Mouse (Mus musculus) embryonic facial prominence, embryonic 13.5 days (tissue): ENCODE results near the gene Olfr598. TPM values are rescaled to one million over a fixed set of nuclear protein-coding genes. Genes with fewer than 3 reads are reported as not detected.
"Not testable (repeated sequence)": the region's sequence is repeated elsewhere in the genome, so short reads cannot be mapped to it uniquely, and the experiment has no call there.

Source experiments
- ATAC-seq: fragments of 200-750 bp; cut with Nextera tagmentation; 2 replicates; pipeline ENCODE4 v1.8.0; 2017; ENCODE audit warnings: low read depth; ENCODE audit not compliant: insufficient number of reproducible peaks, insufficient read depth, low FRiP score, low TSS enrichment
- H3K27ac ChIP-seq: fragments of 300-500 bp; sonication (generic); 2 replicates; pipeline ENCODE4 v1.5.1; 2015; ENCODE audit warnings: moderate library complexity, mild to moderate bottlenecking, inconsistent platforms
- H3K27me3 ChIP-seq: fragments of 300-500 bp; sonication (generic); 2 replicates; pipeline ENCODE4 v1.6.1; 2015; ENCODE audit warnings: mild to moderate bottlenecking, inconsistent platforms
- H3K36me3 ChIP-seq: fragments of 300-500 bp; sonication (generic); 2 replicates; pipeline ENCODE4 v1.6.1; 2015; ENCODE audit warnings: mild to moderate bottlenecking, inconsistent platforms
- H3K4me1 ChIP-seq: fragments of 300-500 bp; sonication (generic); 2 replicates; pipeline ENCODE4 v1.6.1; 2015; ENCODE audit warnings: inconsistent platforms
- H3K4me2 ChIP-seq: fragments of 300-500 bp; sonication (generic); 2 replicates; pipeline ENCODE4 v1.6.1; 2015; ENCODE audit warnings: moderate library complexity, mild to moderate bottlenecking, inconsistent platforms
- H3K4me3 ChIP-seq: fragments of 300-500 bp; sonication (generic); 2 replicates; pipeline ENCODE4 v1.5.1; 2015; ENCODE audit warnings: mild to moderate bottlenecking, inconsistent platforms
- H3K9ac ChIP-seq: fragments of 300-500 bp; sonication (generic); 2 replicates; pipeline ENCODE4 v1.6.1; 2015; ENCODE audit warnings: mild to moderate bottlenecking, inconsistent platforms
- H3K9me3 ChIP-seq: fragments of 300-500 bp; sonication (generic); 2 replicates; pipeline ENCODE4 v1.6.1; 2016; ENCODE audit warnings: inconsistent platforms
- WGBS: fragments of 180-500 bp; shearing (Covaris S2); methylation state at CpG from one replicate; pipeline ENCODE4 v1.1.7; 2015; ENCODE audit warnings: mixed read lengths; 5-methylcytosine and 5-hydroxymethylcytosine counted together
- polyA plus RNA-seq: library from polyadenylated mRNA; unstranded; fragments of >200 nt; fragmentation: Nextera tagmentation; extraction: Ambion mirVana; gene quantifications from 2 replicates; pipeline ENCODE4 v1.2.1, GENCODE M21; 2015

The Olfr598 gene
- not detected in 2 replicates for polyA plus RNA-seq

- H3K4me3 ChIP-seq, result no peak within 1 kb of the TSS
- no peaks in the 10 kb centered on the region for H3K36me3 ChIP-seq
- H3K4me1 ChIP-seq, result no peaks in the 10 kb centered on the region
- H3K27me3 ChIP-seq, result no peaks in the 10 kb centered on the region
- no peak within 1 kb of the TSS for H3K9ac ChIP-seq
- ATAC-seq, result no peak
- no peak within 1 kb of the TSS for H3K4me2 ChIP-seq
- no peak within 1 kb of the TSS for H3K27ac ChIP-seq
- H3K9me3 ChIP-seq, result no peaks in the 10 kb centered on the region
Measured at GRCm38 (mm10) chr7:103323268-103323667, at the start of gene Olfr598. Olfr598 (plus strand) TSS chr7:103323568.

- not testable (repeated sequence) for H3K27ac ChIP-seq, H3K27me3 ChIP-seq, H3K9me3 ChIP-seq, H3K9ac ChIP-seq, H3K4me2 ChIP-seq, H3K4me3 ChIP-seq, ATAC-seq, H3K4me1 ChIP-seq, H3K36me3 ChIP-seq
- 88% methylated on average over 2 of the region's 2 CpGs for WGBS
Measured at GRCm38 (mm10) chr7:103305348-103305747, 18.0 kb upstream of the Olfr598 start, which contains the start of gene Olfr596. Olfr596 (plus strand) TSS chr7:103305648.

- not testable (repeated sequence) for H3K9me3 ChIP-seq, H3K4me2 ChIP-seq, H3K27me3 ChIP-seq, H3K9ac ChIP-seq, H3K27ac ChIP-seq, H3K4me1 ChIP-seq, H3K36me3 ChIP-seq, H3K4me3 ChIP-seq, ATAC-seq
- 82% methylated on average over 2 of the region's 2 CpGs for WGBS
Measured at GRCm38 (mm10) chr7:103316015-103316414, 7.4 kb upstream of the Olfr598 start, which contains the start of gene Olfr597. Olfr597 (plus strand) TSS chr7:103316315.

- no peak for ATAC-seq
- H3K4me3 ChIP-seq, result no peak within 1 kb of the TSS
- WGBS, result 79% methylated on average over 1 of the region's 1 CpGs
- no peak within 1 kb of the TSS for H3K4me2 ChIP-seq
- H3K27ac ChIP-seq, result no peak within 1 kb of the TSS
- H3K4me1 ChIP-seq, result no peaks in the 10 kb centered on the region
- H3K9ac ChIP-seq, result no peak within 1 kb of the TSS
- no peaks in the 10 kb centered on the region for H3K36me3 ChIP-seq
- no peaks in the 10 kb centered on the region for H3K27me3 ChIP-seq
- H3K9me3 ChIP-seq, result no peaks in the 10 kb centered on the region
Measured at GRCm38 (mm10) chr7:103335617-103336016, 12.2 kb downstream of the Olfr598 start, which contains the start of gene Olfr599. Olfr599 (plus strand) TSS chr7:103335917.

DNA sequence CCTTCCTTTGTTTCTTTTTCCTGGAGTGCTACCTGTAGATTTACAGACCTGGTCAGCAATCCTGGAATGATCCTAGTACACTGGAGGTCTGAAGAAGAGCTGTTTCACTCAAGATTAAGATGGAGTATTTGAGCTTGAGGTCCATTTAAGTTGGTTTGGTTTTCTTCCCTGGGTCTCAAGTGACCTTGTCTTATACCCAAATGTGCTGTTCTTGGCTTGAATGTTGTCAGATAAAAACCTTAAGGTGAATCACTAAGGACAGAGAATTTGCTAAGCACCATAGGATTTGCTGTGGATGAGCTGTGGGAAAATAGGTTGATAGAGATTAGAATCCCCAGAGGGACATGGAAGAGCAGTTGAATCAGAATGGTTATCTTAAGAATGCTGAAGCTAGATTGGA lies 26.2 kb downstream of the Olfr598 start, which contains the start of gene Olfr600:
TSS of gene Olfr600 (minus strand) at position 101 of the 400 bp plus-strand sequence.
- Histone ChIP-seq H3K4me2 (no peak within 1 kb of the TSS), H3K4me3 (no peak within 1 kb of the TSS), H3K4me1 (no peaks in the 10 kb centered on the region), H3K9me3 (no peaks in the 10 kb centered on the region), H3K36me3 (no peaks in the 10 kb centered on the region), H3K27ac (no peak within 1 kb of the TSS), H3K27me3 (no peaks in the 10 kb centered on the region), H3K9ac (no peak within 1 kb of the TSS)
- no peak for ATAC-seq

DNA sequence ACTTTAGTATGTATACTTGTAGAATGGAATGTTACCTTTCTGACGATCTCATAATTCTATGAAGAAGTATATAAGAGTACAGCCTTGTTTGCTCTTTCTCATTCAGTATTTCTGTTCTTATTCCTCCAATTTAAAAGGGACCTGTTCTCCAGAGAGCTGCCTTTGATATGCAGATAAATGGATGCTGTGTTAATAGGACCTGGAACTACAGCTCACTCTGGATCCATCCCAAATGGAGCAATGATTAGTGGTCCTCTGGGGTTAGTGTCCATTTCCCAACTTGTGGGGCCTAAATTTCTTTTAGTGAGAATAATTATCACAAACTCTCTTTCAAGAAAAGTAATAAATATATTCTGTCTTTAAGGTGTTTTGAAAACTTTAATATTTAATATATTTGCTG lies 39.2 kb downstream of the Olfr598 start, which contains the start of gene Olfr601:
TSS of gene Olfr601 (minus strand) at position 101 of the 400 bp plus-strand sequence.
- no peaks in the 10 kb centered on the region for H3K27me3 ChIP-seq
- H3K9me3 ChIP-seq, result no peaks in the 10 kb centered on the region
- no peaks in the 10 kb centered on the region for H3K36me3 ChIP-seq
- H3K4me2 ChIP-seq, result no peak within 1 kb of the TSS
- no peak within 1 kb of the TSS for H3K9ac ChIP-seq
- no peaks in the 10 kb centered on the region for H3K4me1 ChIP-seq
- H3K27ac ChIP-seq, result no peak within 1 kb of the TSS
- no peak within 1 kb of the TSS for H3K4me3 ChIP-seq
- 89% methylated on average over 1 of the region's 1 CpGs for WGBS
- no peak for ATAC-seq

Other genes with a start within 250 kb of the Olfr598 start
- gene Olfr584, start 241.7 kb upstream of the Olfr598 start, polyA plus RNA-seq, result not detected in 2 replicates
- not detected in 2 replicates for gene Olfr585, start 225.8 kb upstream of the Olfr598 start, polyA plus RNA-seq
- gene Olfr586, start 197.9 kb upstream of the Olfr598 start, polyA plus RNA-seq, result not detected in 2 replicates
- not detected in 2 replicates for gene Olfr588-ps1, start 182.7 kb upstream of the Olfr598 start, polyA plus RNA-seq
- not detected in 2 replicates for gene Olfr589, start 167.2 kb upstream of the Olfr598 start, polyA plus RNA-seq
- gene Olfr591, start 145.2 kb upstream of the Olfr598 start, polyA plus RNA-seq, result not detected in 2 replicates
- not detected in 2 replicates for gene Olfr592, start 138.8 kb upstream of the Olfr598 start, polyA plus RNA-seq
- gene Olfr593, start 111.7 kb upstream of the Olfr598 start, polyA plus RNA-seq, result not detected in 2 replicates
- gene Olfr594, start 106.6 kb upstream of the Olfr598 start, polyA plus RNA-seq, result 0.20 TPM in 1 of 2 replicates, not detected in the other
- gene Usp17ld, start 71.1 kb upstream of the Olfr598 start, polyA plus RNA-seq, result not detected in 2 replicates
- not detected in 2 replicates for gene Olfr596, start 17.9 kb upstream of the Olfr598 start, polyA plus RNA-seq
- gene Olfr597, start 7.3 kb upstream of the Olfr598 start, polyA plus RNA-seq, result not detected in 2 replicates
- gene Olfr599, start 12.3 kb downstream of the Olfr598 start, polyA plus RNA-seq, result not detected in 2 replicates
- not detected in 2 replicates for gene Olfr600, start 26.1 kb downstream of the Olfr598 start, polyA plus RNA-seq
- not detected in 2 replicates for gene Olfr601, start 39.1 kb downstream of the Olfr598 start, polyA plus RNA-seq
- gene Olfr603, start 62.6 kb downstream of the Olfr598 start, polyA plus RNA-seq, result not detected in 2 replicates
- not detected in 2 replicates for gene Usp17lc, start 91.5 kb downstream of the Olfr598 start, polyA plus RNA-seq
- not detected in 2 replicates for gene Olfr605, start 121.9 kb downstream of the Olfr598 start, polyA plus RNA-seq
- not detected in 2 replicates for gene Olfr606, start 125.5 kb downstream of the Olfr598 start, polyA plus RNA-seq
- gene Olfr607, start 140.6 kb downstream of the Olfr598 start, polyA plus RNA-seq, result not detected in 2 replicates
- not detected in 2 replicates for gene Olfr608, start 146.3 kb downstream of the Olfr598 start, polyA plus RNA-seq
- not detected in 2 replicates for gene Olfr609, start 174.5 kb downstream of the Olfr598 start, polyA plus RNA-seq
- not detected in 2 replicates for gene Olfr610, start 188.6 kb downstream of the Olfr598 start, polyA plus RNA-seq
- gene Olfr611, start 197.3 kb downstream of the Olfr598 start, polyA plus RNA-seq, result not detected in 2 replicates
- gene Olfr612, start 219.1 kb downstream of the Olfr598 start, polyA plus RNA-seq, result not detected in 2 replicates
- not detected in 2 replicates for gene Olfr613, start 224.5 kb downstream of the Olfr598 start, polyA plus RNA-seq
- gene Olfr615, start 232.5 kb downstream of the Olfr598 start, polyA plus RNA-seq, result not detected in 2 replicates
- gene Olfr616, start 245.6 kb downstream of the Olfr598 start, polyA plus RNA-seq, result not detected in 2 replicates
- gene Olfr617, start 249.5 kb downstream of the Olfr598 start, polyA plus RNA-seq, result not detected in 2 replicates